Mouse (Mus musculus) bone marrow macrophage, adult 2 months (primary cell): ENCODE measurements around the gene Smyd5.

Source experiments
- CTCF ChIP-seq: IDR thresholded peaks from 2 replicates; pipeline ENCODE4 v1.5.1; 2012; ENCODE audit warnings: low read depth, mild to moderate bottlenecking, low read length, moderate library complexity
- POLR2A ChIP-seq: IDR thresholded peaks from 2 replicates; pipeline ENCODE4 v1.6.1; 2012; ENCODE audit warnings: mild to moderate bottlenecking, low read depth, low read length, borderline replicate concordance

DNA sequence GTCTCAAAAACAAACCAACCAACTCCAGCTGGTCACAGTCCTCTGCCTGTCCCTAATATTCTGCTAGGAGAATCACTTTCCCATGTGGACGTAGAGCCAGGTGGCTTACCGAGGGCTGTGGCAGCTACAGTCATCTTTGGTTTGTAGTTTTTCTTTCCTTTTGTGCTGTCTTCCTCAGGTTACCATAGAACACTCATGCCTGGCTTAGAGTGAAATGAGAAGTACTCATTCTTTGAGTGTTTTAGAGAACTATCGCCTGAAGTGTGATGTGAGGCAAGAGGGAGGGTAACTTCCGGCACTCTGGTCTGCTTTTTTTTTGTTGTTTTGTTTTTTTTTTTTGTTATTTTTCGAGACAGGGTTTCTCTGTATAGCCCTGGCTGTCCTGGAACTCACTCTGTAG is 2.1 kb downstream of the Smyd5 start:
- TF ChIP-seq CTCF (no peak), POLR2A (no peak)
